Mouse (Mus musculus): ENCODE results near the gene Wdr12.
"Not testable (repeated sequence)": the region's sequence is repeated elsewhere in the genome, so short reads cannot be mapped to it uniquely, and the experiment has no call there.

Wdr12 gene

DNA sequence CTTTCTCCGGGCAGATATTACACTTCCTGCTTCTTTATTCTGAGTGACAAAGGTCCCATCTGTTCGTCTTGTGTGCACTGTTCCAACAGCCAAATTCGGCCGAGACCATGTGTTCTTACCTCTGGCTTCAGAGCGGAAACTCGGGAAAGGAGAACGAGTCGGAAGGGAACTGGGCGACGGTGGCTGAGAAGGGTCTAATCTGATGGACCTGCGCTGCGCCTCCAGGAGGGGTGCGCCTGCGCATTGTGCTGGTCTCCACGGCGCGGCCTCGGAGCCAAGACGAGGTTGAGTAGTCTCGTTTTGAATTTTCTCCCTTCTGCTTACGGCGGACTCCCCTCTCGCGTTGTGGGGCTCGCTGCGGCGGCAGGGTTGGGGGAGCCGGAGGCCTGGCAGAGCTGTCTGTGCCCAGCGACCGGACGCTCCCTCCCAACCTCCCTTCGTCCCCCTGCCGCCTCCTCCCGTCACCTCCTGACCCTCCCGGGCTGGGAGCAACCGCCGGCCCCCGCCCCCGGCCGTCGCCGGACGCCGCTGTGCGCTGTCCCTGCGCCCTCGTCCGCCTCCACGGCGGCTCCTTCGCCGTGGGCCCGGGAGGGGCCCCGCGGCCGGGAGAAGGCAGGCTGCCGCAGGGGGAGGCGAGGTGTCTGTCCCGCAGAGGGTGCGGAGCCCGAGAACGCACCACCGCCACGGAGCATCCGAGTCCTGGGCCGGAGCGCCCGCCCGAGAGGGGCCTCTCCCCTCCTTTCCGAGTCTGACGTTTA lies at the start of gene Wdr12, which contains the start of gene Carf:
Gene Wdr12 (minus strand): TSS at position 622 of the 758 bp plus-strand sequence.
Gene Carf (plus strand): TSS at position 224 of the 758 bp plus-strand sequence.
- DNase-seq (ENCODE audit: low spot score): peak; percentile 99

DNA sequence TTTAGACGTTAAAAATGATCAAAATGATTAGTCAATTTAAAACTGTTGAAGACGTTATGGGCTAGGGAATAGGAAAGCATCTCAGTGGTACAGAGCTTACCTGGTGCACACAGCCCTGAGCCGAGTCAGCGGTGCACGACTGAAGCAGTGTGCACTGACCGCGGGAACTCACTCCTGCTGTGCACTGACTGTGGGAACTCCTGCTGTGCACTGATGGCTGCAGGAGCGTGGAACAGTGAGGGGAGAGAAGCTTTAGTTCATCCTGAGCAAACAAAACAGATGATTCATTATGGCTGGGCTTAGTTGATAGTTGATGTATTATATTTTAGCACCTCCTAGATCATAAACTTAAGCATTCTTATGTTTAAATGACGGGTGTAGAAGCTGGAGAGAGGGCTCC lies 38.9 kb upstream of the Wdr12 start:
- DNase-seq (ENCODE audit: low spot score): no peak

GRCm38 (mm10) chr1:60117721-60118455 lies 19.4 kb upstream of the Wdr12 start:
- peak; percentile 9 for DNase-seq (ENCODE audit: low spot score)

GRCm38 (mm10) chr1:60104582-60104981 lies 6.1 kb upstream of the Wdr12 start:
- no peak for DNase-seq (ENCODE audit: low spot score)

- DNase-seq (ENCODE audit: low spot score): no peak
These were observed 394 bp upstream of the Wdr12 start for GRCm38 (mm10) chr1:60098839-60099238.

DNA sequence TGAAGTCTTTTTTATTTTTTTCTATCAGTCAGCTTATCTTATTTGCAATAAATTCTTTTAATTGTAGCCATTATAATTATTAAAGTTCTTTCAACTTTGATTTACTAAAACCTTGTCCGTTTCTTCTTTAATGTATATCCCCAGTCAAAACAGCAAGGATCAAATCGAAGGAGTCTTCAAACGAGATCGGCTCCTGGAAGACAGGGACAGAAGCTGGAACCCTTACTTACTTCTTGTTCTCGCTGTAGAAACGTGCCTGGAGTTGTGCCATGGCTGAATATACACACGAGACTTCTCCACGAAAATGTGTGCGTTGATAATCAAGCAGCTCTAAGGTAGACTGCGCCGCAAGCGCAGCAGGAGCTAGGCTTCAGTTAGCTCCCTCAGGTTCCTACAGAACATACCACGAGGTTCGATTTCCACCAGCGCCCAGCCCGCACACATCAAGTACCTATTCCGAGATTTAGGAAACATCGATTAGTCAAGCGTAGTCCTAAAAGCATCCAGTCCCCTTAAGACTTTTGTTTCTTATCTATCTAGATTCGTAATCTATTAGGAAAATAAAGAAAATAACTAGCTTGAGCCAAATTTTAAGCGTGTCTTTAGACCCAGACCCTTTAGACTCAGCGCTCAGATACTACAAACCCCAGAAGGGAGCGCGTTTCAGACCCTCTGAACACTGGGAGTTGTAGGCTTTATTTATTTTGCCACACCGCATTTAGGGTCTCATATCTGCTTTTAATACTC lies 995 bp downstream of the Wdr12 start:
- peak; percentile 91 for DNase-seq (ENCODE audit: low spot score)

GRCm38 (mm10) chr1:60096572-60097276 lies 1.7 kb downstream of the Wdr12 start:
- DNase-seq (ENCODE audit: low spot score): peak; percentile 11

- DNase-seq (ENCODE audit: low spot score): no peak
These were observed 22.0 kb downstream of the Wdr12 start for GRCm38 (mm10) chr1:60076411-60076810.

- DNase-seq (ENCODE audit: low spot score): no peak
These were observed 22.9 kb downstream of the Wdr12 start for GRCm38 (mm10) chr1:60075590-60075989.

DNA sequence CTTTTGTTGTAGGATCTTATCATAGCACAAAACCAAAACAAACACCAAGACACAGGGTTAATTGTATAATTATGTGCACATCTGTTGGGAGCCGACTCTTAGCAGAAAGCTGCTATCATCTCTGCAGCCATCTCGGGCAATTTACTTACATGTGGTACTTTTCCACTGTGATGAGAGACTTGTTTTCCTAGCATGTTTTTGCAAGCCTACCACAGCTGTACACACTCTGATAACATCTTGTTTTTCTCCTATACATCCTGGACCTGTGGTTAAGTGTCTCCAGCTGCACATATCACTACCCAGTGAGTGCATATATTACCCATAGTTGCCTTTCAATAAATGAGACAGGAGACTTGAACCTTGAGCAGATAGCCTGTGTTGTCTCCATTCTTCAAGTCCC lies 23.5 kb downstream of the Wdr12 start:
- DNase-seq (ENCODE audit: low spot score): no peak

DNA sequence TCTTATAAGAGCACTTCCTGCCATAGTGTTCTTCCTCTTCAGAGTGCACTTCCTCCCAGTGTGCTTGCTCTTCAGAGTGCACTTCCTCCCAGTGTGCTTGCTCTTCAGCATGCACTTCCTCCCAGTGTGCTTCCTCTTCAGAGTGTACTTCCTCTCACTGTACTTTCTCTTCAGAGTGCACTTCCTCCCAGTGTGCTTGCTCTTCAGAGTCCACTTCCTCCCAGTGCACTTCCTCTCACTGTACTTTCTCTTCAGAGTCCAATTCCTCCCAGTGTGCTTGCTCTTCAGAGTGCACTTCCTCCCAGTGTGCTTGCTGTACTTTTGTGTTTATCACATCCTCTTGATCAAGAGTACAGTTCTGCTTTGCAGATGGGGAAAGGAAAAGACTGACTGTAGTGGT lies 27.7 kb downstream of the Wdr12 start:
- not testable (repeated sequence) for DNase-seq (ENCODE audit: low spot score)

- DNase-seq (ENCODE audit: low spot score): no peak
These were observed 42.1 kb downstream of the Wdr12 start for GRCm38 (mm10) chr1:60056310-60056709.

- DNase-seq (ENCODE audit: low spot score): no peak
These were observed 43.8 kb downstream of the Wdr12 start for GRCm38 (mm10) chr1:60054659-60055058.

- not testable (repeated sequence) for DNase-seq (ENCODE audit: low spot score)
These were observed 51.0 kb downstream of the Wdr12 start for GRCm38 (mm10) chr1:60047481-60047880.

GRCm38 (mm10) chr1:60044595-60044994 lies 53.9 kb downstream of the Wdr12 start:
- no peak for DNase-seq (ENCODE audit: low spot score)

DNA sequence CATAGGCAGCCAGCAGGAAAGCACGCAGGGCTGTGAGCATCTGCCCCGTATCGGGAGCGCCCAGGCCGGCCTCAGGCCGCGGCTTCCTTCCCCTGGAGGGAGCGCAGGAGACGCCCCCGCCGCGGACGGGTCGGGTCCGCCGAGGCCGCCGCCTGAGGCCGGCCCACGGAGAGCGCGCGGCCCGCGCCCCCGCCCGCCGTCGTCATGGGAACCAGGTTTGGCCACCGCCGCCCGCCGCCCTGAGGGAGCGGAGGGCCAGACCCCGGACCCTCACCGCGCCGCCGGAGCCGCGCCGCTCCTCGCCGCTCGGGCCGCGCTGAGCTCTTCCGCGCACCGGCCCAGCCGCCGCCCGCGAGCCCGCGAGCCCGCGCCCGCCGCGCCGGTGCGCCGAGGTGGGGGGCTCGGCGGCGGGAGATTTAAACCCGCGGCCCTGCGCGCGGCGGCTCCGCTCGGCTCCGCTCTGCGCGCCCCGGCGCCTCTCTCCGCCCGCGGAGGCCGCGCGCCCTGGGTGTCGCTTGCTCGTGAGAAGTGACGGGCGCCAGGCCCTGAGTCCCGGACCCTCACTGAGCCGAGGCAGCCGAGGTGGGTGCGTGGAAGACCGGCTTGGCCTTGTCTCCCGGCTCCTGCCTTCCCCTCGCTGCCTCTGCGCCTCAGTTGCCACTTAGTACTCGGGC lies 55.5 kb downstream of the Wdr12 start, which contains the start of gene Ica1l:
Gene Ica1l (minus strand): TSS at position 389 of the 674 bp plus-strand sequence.
- DNase-seq (ENCODE audit: low spot score): peak; percentile 72

- DNase-seq (ENCODE audit: low spot score): peak; percentile 15
These were observed 56.0 kb downstream of the Wdr12 start for GRCm38 (mm10) chr1:60042398-60042795.

DNA sequence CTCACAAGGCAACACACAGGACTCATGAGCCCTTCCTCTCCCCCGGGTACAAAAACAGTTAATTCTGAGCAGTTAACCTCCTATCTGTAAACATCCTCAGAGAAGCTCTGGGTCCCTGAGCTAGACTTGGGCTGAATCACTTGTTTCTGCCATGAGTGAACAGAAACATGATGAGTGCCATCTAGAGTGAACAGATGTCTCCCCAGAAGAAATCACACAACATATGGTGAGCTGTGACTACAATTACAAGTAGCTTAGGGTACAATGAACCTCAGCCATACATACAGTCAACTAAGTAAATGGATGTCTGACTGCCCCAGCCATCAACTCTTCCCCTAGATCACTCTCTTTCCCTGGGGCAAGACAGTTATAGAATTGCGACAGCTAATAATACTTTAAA lies 63.4 kb downstream of the Wdr12 start:
- no peak for DNase-seq (ENCODE audit: low spot score)
